Mouse (Mus musculus) heart, embryonic 13.5 days (tissue): ENCODE measurements around the gene Socs7. TPM values are rescaled to one million over a fixed set of nuclear protein-coding genes. Genes with fewer than 3 reads are reported as not detected.

Experiments used
- ATAC-seq: fragments of 200-750 bp; cut with Nextera tagmentation; 2 replicates; pipeline ENCODE4 v1.8.0; 2017; ENCODE audit warnings: moderate TSS enrichment; ENCODE audit not compliant: insufficient number of reproducible peaks, low FRiP score, low TSS enrichment; ENCODE audit errors: extremely low read depth
- H3K27ac ChIP-seq: fragments of 300-500 bp; sonication (generic); replicated peaks from 2 replicates; pipeline ENCODE4 v1.5.1; 2015; ENCODE audit warnings: moderate library complexity, mild to moderate bottlenecking, inconsistent platforms
- H3K27me3 ChIP-seq: fragments of 300-500 bp; sonication (generic); replicated peaks from 2 replicates; pipeline ENCODE4 v1.6.1; 2015; ENCODE audit warnings: mild to moderate bottlenecking, inconsistent platforms
- H3K36me3 ChIP-seq: fragments of 300-500 bp; sonication (generic); 2 replicates; pipeline ENCODE4 v1.6.1; 2015; ENCODE audit warnings: mild to moderate bottlenecking, inconsistent platforms
- H3K4me1 ChIP-seq: fragments of 300-500 bp; sonication (generic); 2 replicates; pipeline ENCODE4 v1.6.1; 2015; ENCODE audit warnings: inconsistent platforms
- H3K4me2 ChIP-seq: fragments of 300-500 bp; sonication (generic); 2 replicates; pipeline ENCODE4 v1.6.1; 2015; ENCODE audit warnings: inconsistent platforms, mild to moderate bottlenecking, moderate library complexity
- H3K4me3 ChIP-seq: fragments of 300-500 bp; sonication (generic); 2 replicates; pipeline ENCODE4 v1.5.1; 2015; ENCODE audit warnings: moderate library complexity, mild to moderate bottlenecking, inconsistent platforms
- H3K9ac ChIP-seq: fragments of 300-500 bp; sonication (generic); 2 replicates; pipeline ENCODE4 v1.6.1; 2015; ENCODE audit warnings: inconsistent platforms, mild to moderate bottlenecking, moderate library complexity
- H3K9me3 ChIP-seq: fragments of 300-500 bp; sonication (generic); 2 replicates; pipeline ENCODE4 v1.6.1; 2016; ENCODE audit warnings: inconsistent platforms
- WGBS: fragments of 180-500 bp; shearing (Covaris S2); methylation state at CpG from one replicate; pipeline ENCODE4 v1.1.7; 2015; ENCODE audit warnings: mixed read lengths; 5-methylcytosine and 5-hydroxymethylcytosine counted together
- polyA plus RNA-seq: library from polyadenylated mRNA; unstranded; fragments of >200 nt; fragmentation: Nextera tagmentation; extraction: Ambion mirVana; gene quantifications from 2 replicates; pipeline ENCODE4 v1.2.1, GENCODE M21; 2015

Socs7 gene
- polyA plus RNA-seq, 1 experiment from 2014 or later = 3.4 TPM

GRCm38 (mm10) chr11:97363644-97363995 lies 1.3 kb downstream of the Socs7 start:
- H3K9me3 ChIP-seq = no peaks in the 10 kb centered on the region
- no peak for ATAC-seq
- under 1% methylated on average over 7 of the region's 7 CpGs for WGBS
- peak overlapping the region; percentile 97 for H3K27ac ChIP-seq
- H3K36me3 ChIP-seq = peaks cover 8% of the 10 kb centered on the region; the same call in 1 of the 2 replicates
- peak overlapping the region; percentile 99 for H3K4me3 ChIP-seq
- H3K4me1 ChIP-seq = peaks cover 45% of the 10 kb centered on the region
- H3K27me3 ChIP-seq = no peaks in the 10 kb centered on the region
- H3K9ac ChIP-seq = peak overlapping the region; percentile 100
- H3K4me2 ChIP-seq = peak overlapping the region; percentile 77

- 56% methylated on average over 1 of the region's 1 CpGs for WGBS
- Histone ChIP-seq H3K4me1 (peaks cover 57% of the 10 kb centered on the region), H3K4me3 (peak overlapping the region; percentile 99; the same call in 1 of the 2 replicates)
Measured at GRCm38 (mm10) chr11:97365556-97365955, 3.2 kb downstream of the Socs7 start.

GRCm38 (mm10) chr11:97368501-97368900 lies 6.2 kb downstream of the Socs7 start:
- H3K36me3 ChIP-seq = peaks cover 14% of the 10 kb centered on the region; the same call in 1 of the 2 replicates
- no peaks in the 10 kb centered on the region for H3K9me3 ChIP-seq
- no peak overlapping the region for H3K4me3 ChIP-seq
- H3K9ac ChIP-seq = 0 out of 2 replicates have a peak overlapping the region, but pooled peaks have one; percentile 54
- H3K27me3 ChIP-seq = no peaks in the 10 kb centered on the region
- H3K27ac ChIP-seq = no peak overlapping the region; the same call in 1 of the 2 replicates
- no peak overlapping the region for H3K4me2 ChIP-seq
- WGBS = 78% methylated on average over 5 of the region's 5 CpGs
- H3K4me1 ChIP-seq = peaks cover 78% of the 10 kb centered on the region
- no peak for ATAC-seq

More at GRCm38 (mm10) chr11:97365556-97365955, 3.2 kb downstream of the Socs7 start:
- H3K36me3 ChIP-seq = peaks cover 8% of the 10 kb centered on the region; the same call in 1 of the 2 replicates
- H3K9me3 ChIP-seq = no peaks in the 10 kb centered on the region
- no peaks in the 10 kb centered on the region for H3K27me3 ChIP-seq
- no peak for ATAC-seq
- peak overlapping the region; percentile 100 for H3K9ac ChIP-seq
- H3K27ac ChIP-seq = no peak overlapping the region
- peak overlapping the region; percentile 77 for H3K4me2 ChIP-seq

- Histone ChIP-seq H3K36me3 (peaks cover 29% of the 10 kb centered on the region), H3K9me3 (no peaks in the 10 kb centered on the region), H3K4me2 (no peak overlapping the region), H3K4me3 (no peak overlapping the region), H3K4me1 (peaks cover 57% of the 10 kb centered on the region), H3K27ac (no peak overlapping the region), H3K9ac (peak overlapping the region; percentile 44), H3K27me3 (no peaks in the 10 kb centered on the region)
- no peak for ATAC-seq
- 59% methylated on average over 7 of the region's 7 CpGs for WGBS
Measured at GRCm38 (mm10) chr11:97370329-97371091, 8.2 kb downstream of the Socs7 start.

GRCm38 (mm10) chr11:97372159-97372864 lies 10.0 kb downstream of the Socs7 start:
- Histone ChIP-seq H3K4me3 (no peak overlapping the region), H3K27me3 (no peaks in the 10 kb centered on the region), H3K27ac (no peak overlapping the region), H3K4me1 (peaks cover 47% of the 10 kb centered on the region), H3K9ac (no peak overlapping the region), H3K36me3 (peaks cover 46% of the 10 kb centered on the region), H3K9me3 (no peaks in the 10 kb centered on the region), H3K4me2 (no peak overlapping the region)
- WGBS = 82% methylated on average over 6 of the region's 6 CpGs
- ATAC-seq = no peak

- Histone ChIP-seq H3K4me2 (no peak overlapping the region), H3K27me3 (no peaks in the 10 kb centered on the region), H3K4me3 (no peak overlapping the region), H3K9me3 (no peaks in the 10 kb centered on the region), H3K9ac (no peak overlapping the region; the same call in 1 of the 2 replicates), H3K27ac (no peak overlapping the region), H3K4me1 (peaks cover 38% of the 10 kb centered on the region), H3K36me3 (peaks cover 51% of the 10 kb centered on the region)
- 45% methylated on average over 2 of the region's 2 CpGs for WGBS
- ATAC-seq = no peak
Measured at GRCm38 (mm10) chr11:97373402-97373801, 11.1 kb downstream of the Socs7 start.

- Histone ChIP-seq H3K4me3 (no peak overlapping the region), H3K27ac (no peak overlapping the region), H3K4me2 (no peak overlapping the region), H3K9me3 (no peaks in the 10 kb centered on the region), H3K27me3 (no peaks in the 10 kb centered on the region), H3K4me1 (no peaks in the 10 kb centered on the region), H3K36me3 (peaks cover 85% of the 10 kb centered on the region), H3K9ac (no peak overlapping the region)
- no peak for ATAC-seq
- WGBS = 81% methylated on average over 3 of the region's 3 CpGs
Measured at GRCm38 (mm10) chr11:97380036-97380435, 17.7 kb downstream of the Socs7 start.

GRCm38 (mm10) chr11:97383017-97383416 lies 20.7 kb downstream of the Socs7 start:
- no peak overlapping the region for H3K4me3 ChIP-seq
- H3K36me3 ChIP-seq = peaks cover 83% of the 10 kb centered on the region

GRCm38 (mm10) chr11:97383764-97384163 lies 21.4 kb downstream of the Socs7 start:
- H3K36me3 ChIP-seq = peaks cover 83% of the 10 kb centered on the region
- ATAC-seq = no peak

More at GRCm38 (mm10) chr11:97383017-97383416, 20.7 kb downstream of the Socs7 start:
- no peak overlapping the region for H3K4me2 ChIP-seq
- H3K27me3 ChIP-seq = no peaks in the 10 kb centered on the region
- no peak for ATAC-seq
- H3K9me3 ChIP-seq = no peaks in the 10 kb centered on the region
- 97% methylated on average over 2 of the region's 2 CpGs for WGBS
- H3K27ac ChIP-seq = no peak overlapping the region
- no peak overlapping the region for H3K9ac ChIP-seq
- H3K4me1 ChIP-seq = no peaks in the 10 kb centered on the region

GRCm38 (mm10) chr11:97387811-97388210 lies 25.5 kb downstream of the Socs7 start:
- no peak for ATAC-seq
- Histone ChIP-seq H3K36me3 (peaks cover 87% of the 10 kb centered on the region), H3K4me3 (no peak overlapping the region), H3K9ac (no peak overlapping the region), H3K27me3 (no peaks in the 10 kb centered on the region), H3K27ac (no peak overlapping the region), H3K4me2 (no peak overlapping the region), H3K9me3 (no peaks in the 10 kb centered on the region), H3K4me1 (peaks cover 21% of the 10 kb centered on the region)
- WGBS = 93% methylated on average over 2 of the region's 2 CpGs

More at GRCm38 (mm10) chr11:97383764-97384163, 21.4 kb downstream of the Socs7 start:
- no peaks in the 10 kb centered on the region for H3K9me3 ChIP-seq
- no peak overlapping the region for H3K9ac ChIP-seq
- H3K27ac ChIP-seq = no peak overlapping the region
- no peak overlapping the region for H3K4me3 ChIP-seq
- WGBS = 52% methylated on average over 2 of the region's 2 CpGs
- no peak overlapping the region for H3K4me2 ChIP-seq
- H3K4me1 ChIP-seq = no peaks in the 10 kb centered on the region
- H3K27me3 ChIP-seq = no peaks in the 10 kb centered on the region

- no peak for ATAC-seq
- H3K36me3 ChIP-seq = peaks cover 87% of the 10 kb centered on the region
- WGBS = 82% methylated on average over 8 of the region's 8 CpGs
Measured at GRCm38 (mm10) chr11:97389127-97389526, 26.8 kb downstream of the Socs7 start.

More at GRCm38 (mm10) chr11:97389127-97389526, 26.8 kb downstream of the Socs7 start:
- Histone ChIP-seq H3K4me3 (no peak overlapping the region), H3K27me3 (no peaks in the 10 kb centered on the region), H3K9ac (no peak overlapping the region), H3K27ac (no peak overlapping the region), H3K9me3 (no peaks in the 10 kb centered on the region), H3K4me2 (no peak overlapping the region), H3K4me1 (peaks cover 33% of the 10 kb centered on the region)
